Mouse (Mus musculus): ENCODE results near the gene Diaph3. TPM values are rescaled to one million over a fixed set of nuclear protein-coding genes. Genes with fewer than 3 reads are reported as not detected.

The Diaph3 gene
- polyA plus RNA-seq, 1 experiment from 2014 or later: 13.3 TPM

DNA sequence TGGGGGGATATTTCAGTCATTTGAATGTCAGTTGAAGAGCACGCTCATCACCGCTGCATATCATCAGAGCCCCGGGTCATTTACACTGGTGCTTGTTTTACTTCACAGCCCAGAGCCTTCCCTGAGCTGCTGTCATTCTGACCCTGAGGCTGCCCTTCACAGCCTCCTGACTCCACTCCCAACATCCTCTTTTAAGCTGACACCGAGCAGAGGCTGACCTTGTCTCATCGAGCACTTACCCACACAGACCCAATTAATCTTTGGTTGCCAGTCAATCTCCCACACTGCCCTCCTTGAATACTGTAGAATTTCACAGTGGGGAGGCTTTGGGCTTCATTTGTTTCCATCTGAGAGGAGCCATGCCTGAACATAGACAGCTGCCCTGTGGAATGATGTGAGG lies 521.4 kb downstream of the Diaph3 start:
- 70% methylated on average over 5 of the region's 5 CpGs for WGBS
- Histone ChIP-seq H3K4me3 (no peak overlapping the region), H3K36me3 (no peaks in the 10 kb centered on the region), H3K27me3 (no peaks in the 10 kb centered on the region), H3K4me2 (replicated peaks) (no peak overlapping the region), H3K4me1 (no peaks in the 10 kb centered on the region), H3K27ac (no peak overlapping the region), H3K9me3 (no peaks in the 10 kb centered on the region), H3K9ac (no peak overlapping the region)
- ATAC-seq (ENCODE audit: insufficient number of reproducible peaks, insufficient read depth, low FRiP score, low TSS enrichment): no peak

Small RNAs within 50 kb of the gene (microRNA-seq; reads per million reads assigned to microRNA genes)
- not detected for gene Gm23438

Data from embryonic facial prominence, embryonic 12.5 days (tissue).